Mouse (Mus musculus) lung, postnatal 0 days (tissue): ENCODE measurements around the gene Hdac7.

Source experiments
- CTCF ChIP-seq: IDR thresholded peaks from 2 replicates; pipeline ENCODE4 v1.5.1; 2016; ENCODE audit warnings: antibody characterized with exemption, mild to moderate bottlenecking
- EP300 ChIP-seq: IDR thresholded peaks from 2 replicates; pipeline ENCODE4 v1.6.1; 2016; ENCODE audit warnings: antibody characterized with exemption, mild to moderate bottlenecking, control low read depth

- TF ChIP-seq EP300 (no peak), CTCF (no peak)
These were observed 14.1 kb upstream of the Hdac7 start for GRCm38 (mm10) chr15:97858431-97858830.
